Mouse (Mus musculus): ENCODE measurements around the gene Plau. TPM values are rescaled to one million over a fixed set of nuclear protein-coding genes. Genes with fewer than 3 reads are reported as not detected.

Gene Plau
- polyA plus RNA-seq, 2 experiments: 3.1 to 9.1 TPM

DNA sequence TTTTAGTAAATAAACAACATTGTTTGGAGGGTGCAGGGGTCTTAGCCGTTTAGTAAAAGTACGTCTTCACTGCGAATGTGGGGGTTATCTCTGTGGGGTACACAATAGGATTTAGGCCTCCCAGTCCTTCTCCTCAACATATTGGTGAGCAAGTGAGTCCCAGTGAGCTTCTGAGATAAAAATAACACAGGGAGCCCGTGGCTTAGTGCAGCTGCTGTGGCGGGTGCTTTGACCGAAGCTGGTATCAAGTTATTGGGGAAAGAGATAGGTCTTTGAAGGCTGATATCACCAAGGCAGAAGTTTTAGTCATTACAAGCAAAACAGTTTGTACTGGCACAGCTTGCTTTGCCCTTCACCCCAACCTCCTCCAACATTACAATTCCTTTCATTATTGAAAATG lies 37.5 kb downstream of the Plau start:
- no peak overlapping the region for H3K4me3 ChIP-seq (replicated peaks; ENCODE audit: low read length)
- H3K9me3 ChIP-seq (ENCODE audit: control insufficient read depth, low read length): no peaks in the 10 kb centered on the region
- H3K4me1 ChIP-seq (ENCODE audit: control insufficient read depth, insufficient read depth, low read length): no peaks in the 10 kb centered on the region
- ATAC-seq (ENCODE audit: low FRiP score, low read depth): no peak
- H3K27ac ChIP-seq (replicated peaks; ENCODE audit: low read depth, low read length): no peak overlapping the region
- H3K4me2 ChIP-seq (replicated peaks; ENCODE audit: low read depth, low read length, severe bottlenecking): no peak overlapping the region
- WGBS: 54% methylated on average over 6 of the region's 6 CpGs
- H3K27me3 ChIP-seq (ENCODE audit: control insufficient read depth, insufficient read depth, low read length): no peaks in the 10 kb centered on the region
- no peaks in the 10 kb centered on the region for H3K36me3 ChIP-seq (ENCODE audit: control insufficient read depth, insufficient read depth, low read length)
- no peak for DNase-seq (ENCODE audit: low spot score)
- no peak for TF ChIP-seq POLR2A (IDR thresholded peaks at IDR 0.05; ENCODE audit: borderline replicate concordance, extremely low read depth, insufficient read depth, insufficient read length)
- H3K9ac ChIP-seq (ENCODE audit: low read depth, low read length, severe bottlenecking): no peak overlapping the region

DNA sequence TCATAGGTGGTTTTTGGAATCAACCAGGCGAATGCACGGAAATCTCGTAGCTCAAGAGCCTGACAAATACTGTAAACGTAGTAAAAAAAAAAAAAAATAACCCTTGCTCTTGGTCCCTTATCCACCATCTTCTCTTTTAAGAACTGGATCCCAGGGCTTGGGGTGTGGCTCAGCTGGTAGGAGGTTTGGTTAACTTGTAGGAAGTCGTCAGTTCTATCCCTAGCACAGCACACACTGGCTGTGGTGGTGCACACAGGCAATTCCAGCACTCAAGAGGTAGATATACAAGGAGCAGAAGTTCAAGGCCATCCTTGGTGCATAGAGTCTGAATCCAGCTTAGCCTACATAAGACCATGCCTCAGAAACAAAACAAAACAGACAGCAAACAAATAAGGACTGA lies 48.2 kb downstream of the Plau start:
- Histone ChIP-seq H3K27me3 (ENCODE audit: control insufficient read depth, insufficient read depth, low read length) (no peaks in the 10 kb centered on the region), H3K4me3 (replicated peaks; ENCODE audit: low read length) (no peak overlapping the region), H3K4me1 (ENCODE audit: control insufficient read depth, insufficient read depth, low read length) (peaks cover 20% of the 10 kb centered on the region), H3K4me2 (replicated peaks; ENCODE audit: low read depth, low read length, severe bottlenecking) (no peak overlapping the region), H3K9me3 (ENCODE audit: control insufficient read depth, low read length) (no peaks in the 10 kb centered on the region), H3K9ac (ENCODE audit: low read depth, low read length, severe bottlenecking) (no peak overlapping the region), H3K36me3 (ENCODE audit: control insufficient read depth, insufficient read depth, low read length) (no peaks in the 10 kb centered on the region), H3K27ac (replicated peaks; ENCODE audit: low read depth, low read length) (no peak overlapping the region)
- ATAC-seq (ENCODE audit: low FRiP score, low read depth) (no peak), DNase-seq (ENCODE audit: low spot score) (no peak)
- no peak for TF ChIP-seq POLR2A (IDR thresholded peaks at IDR 0.05; ENCODE audit: borderline replicate concordance, extremely low read depth, insufficient read depth, insufficient read length)
- WGBS: 80% methylated on average over 5 of the region's 5 CpGs

- WGBS: 37% methylated on average over 10 of the region's 10 CpGs
- Histone ChIP-seq H3K9ac (ENCODE audit: low read depth, low read length, severe bottlenecking) (no peak overlapping the region), H3K27me3 (ENCODE audit: control insufficient read depth, insufficient read depth, low read length) (no peaks in the 10 kb centered on the region), H3K27ac (replicated peaks; ENCODE audit: low read depth, low read length) (no peak overlapping the region), H3K4me2 (replicated peaks; ENCODE audit: low read depth, low read length, severe bottlenecking) (no peak overlapping the region), H3K4me3 (replicated peaks; ENCODE audit: low read length) (no peak overlapping the region), H3K36me3 (ENCODE audit: control insufficient read depth, insufficient read depth, low read length) (no peaks in the 10 kb centered on the region), H3K9me3 (ENCODE audit: control insufficient read depth, low read length) (no peaks in the 10 kb centered on the region), H3K4me1 (ENCODE audit: control insufficient read depth, insufficient read depth, low read length) (peaks cover 20% of the 10 kb centered on the region)
- no peak for TF ChIP-seq POLR2A (IDR thresholded peaks at IDR 0.05; ENCODE audit: borderline replicate concordance, extremely low read depth, insufficient read depth, insufficient read length)
- ATAC-seq (ENCODE audit: low FRiP score, low read depth) (no peak), DNase-seq (ENCODE audit: low spot score) (peak; percentile 52)
Measured at GRCm38 (mm10) chr14:20885091-20885888, 48.8 kb downstream of the Plau start.

- H3K4me3 ChIP-seq (replicated peaks; ENCODE audit: low read length): no peak overlapping the region
- TF ChIP-seq POLR2A (IDR thresholded peaks at IDR 0.05; ENCODE audit: borderline replicate concordance, extremely low read depth, insufficient read depth, insufficient read length): no peak
- WGBS: 36% methylated on average over 4 of the region's 4 CpGs
Measured at GRCm38 (mm10) chr14:20886266-20886665, 49.8 kb downstream of the Plau start.

DNA sequence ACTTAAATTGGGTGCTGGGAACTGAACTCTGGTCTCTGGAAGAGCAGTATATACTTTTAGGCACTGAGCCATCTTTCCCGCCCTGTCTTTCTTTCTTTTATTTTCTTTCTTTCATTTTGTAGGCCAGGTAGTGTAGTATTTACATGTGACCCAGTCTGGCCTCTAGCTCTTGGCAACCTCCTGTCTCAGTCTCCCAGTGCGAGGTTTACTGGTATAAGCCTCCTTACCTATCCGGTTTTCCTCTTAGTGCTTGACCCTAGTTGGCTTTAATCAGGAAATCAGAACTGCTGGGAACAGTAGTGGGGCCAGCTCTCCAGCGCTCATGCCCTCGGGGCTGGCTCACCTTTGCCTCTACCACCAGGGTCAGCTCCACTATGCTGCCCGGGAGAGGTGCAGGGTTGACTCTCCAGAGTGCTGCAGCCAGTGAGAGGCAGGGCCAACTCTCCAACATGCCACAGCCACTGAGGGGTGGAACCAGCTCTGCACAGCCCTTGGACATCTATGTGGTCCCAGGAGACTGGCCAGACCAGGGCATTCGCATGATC lies 51.2 kb downstream of the Plau start:
- no peaks in the 10 kb centered on the region for H3K36me3 ChIP-seq (ENCODE audit: control insufficient read depth, insufficient read depth, low read length)
- ATAC-seq (ENCODE audit: low FRiP score, low read depth): no peak
- H3K4me1 ChIP-seq (ENCODE audit: control insufficient read depth, insufficient read depth, low read length): peaks cover 21% of the 10 kb centered on the region
- no peaks in the 10 kb centered on the region for H3K27me3 ChIP-seq (ENCODE audit: control insufficient read depth, insufficient read depth, low read length)
- 79% methylated on average over 7 of the region's 7 CpGs for WGBS
- TF ChIP-seq POLR2A (IDR thresholded peaks at IDR 0.05; ENCODE audit: borderline replicate concordance, extremely low read depth, insufficient read depth, insufficient read length): no peak
- H3K4me2 ChIP-seq (replicated peaks; ENCODE audit: low read depth, low read length, severe bottlenecking): no peak overlapping the region
- H3K9ac ChIP-seq (ENCODE audit: low read depth, low read length, severe bottlenecking): no peak overlapping the region
- H3K4me3 ChIP-seq (replicated peaks; ENCODE audit: low read length): no peak overlapping the region
- H3K9me3 ChIP-seq (ENCODE audit: control insufficient read depth, low read length): no peaks in the 10 kb centered on the region
- no peak for DNase-seq (ENCODE audit: low spot score)
- H3K27ac ChIP-seq (replicated peaks; ENCODE audit: low read depth, low read length): no peak overlapping the region

More at GRCm38 (mm10) chr14:20886266-20886665, 49.8 kb downstream of the Plau start:
- Histone ChIP-seq H3K4me2 (replicated peaks; ENCODE audit: low read depth, low read length, severe bottlenecking) (no peak overlapping the region), H3K27me3 (ENCODE audit: control insufficient read depth, insufficient read depth, low read length) (no peaks in the 10 kb centered on the region), H3K9me3 (ENCODE audit: control insufficient read depth, low read length) (no peaks in the 10 kb centered on the region), H3K9ac (ENCODE audit: low read depth, low read length, severe bottlenecking) (no peak overlapping the region), H3K36me3 (ENCODE audit: control insufficient read depth, insufficient read depth, low read length) (no peaks in the 10 kb centered on the region), H3K27ac (replicated peaks; ENCODE audit: low read depth, low read length) (no peak overlapping the region), H3K4me1 (ENCODE audit: control insufficient read depth, insufficient read depth, low read length) (peaks cover 12% of the 10 kb centered on the region)
- ATAC-seq (ENCODE audit: low FRiP score, low read depth): no peak
- DNase-seq (ENCODE audit: low spot score): no peak
